Mouse (Mus musculus) stomach, postnatal 0 days (tissue): ENCODE measurements around the gene Bhlhe23.

ENCODE experiments used
- CTCF ChIP-seq: IDR thresholded peaks from 2 replicates; pipeline ENCODE4 v1.5.1; 2016; ENCODE audit warnings: antibody characterized with exemption, low read depth, mild to moderate bottlenecking, moderate library complexity
- EP300 ChIP-seq: optimal IDR thresholded peaks from 2 replicates; pipeline ENCODE3; 2016; ENCODE audit warnings: antibody characterized with exemption

GRCm38 (mm10) chr2:180819504-180819903, 42.8 kb upstream of the Bhlhe23 start:
- no peak for TF ChIP-seq CTCF
- no peak for TF ChIP-seq EP300
